Mouse (Mus musculus) MEL (cell line): ENCODE measurements at regions not wholly inside any gene's neighbourhood (a gene's known extent, or its start where the extent isn't known, plus 50 kb on each side); places are given as distances from the start of the nearest gene placed in this dataset.

Experiments used
- DNase-seq: peaks from one replicate; pipeline ENCODE4 v3.0.0; 2011; ENCODE audit warnings: low read depth, low spot score
- H3K27ac ChIP-seq: 2 replicates; pipeline ENCODE4 v1.5.1; 2012; ENCODE audit warnings: low read depth, mild to moderate bottlenecking, control low read depth, low read length, moderate library complexity; ENCODE audit not compliant: control insufficient read depth
- H3K27me3 ChIP-seq, 2 experiments: fragments of 150-350 bp in 1 of 2; sonication (generic) in 1 of 2; 2 replicates each; pipeline ENCODE4 v1.6.1; 2012; ENCODE audit warnings: low read length in 2 of 2, mild to moderate bottlenecking in 2 of 2, improper control_type of control experiment in 1 of 2, moderate library complexity in 1 of 2; ENCODE audit not compliant: insufficient read depth in 2 of 2, control insufficient read depth in 1 of 2
- H3K36me3 ChIP-seq, 2 experiments: 2 replicates each; pipeline ENCODE4 v1.6.1; 2012 to 2014; ENCODE audit warnings: low read length in 2 of 2, improper control_type of control experiment in 1 of 2, inconsistent platforms in 1 of 2, mild to moderate bottlenecking in 1 of 2; ENCODE audit not compliant: insufficient read depth in 2 of 2, control insufficient read depth in 1 of 2
- H3K4me1 ChIP-seq, 2 experiments: fragments of 150-350 bp in 1 of 2; sonication (generic) in 1 of 2; 2 replicates each; pipeline ENCODE4 v1.6.1; 2012; ENCODE audit warnings: low read length in 2 of 2, improper control_type of control experiment in 1 of 2, mild to moderate bottlenecking in 1 of 2; ENCODE audit not compliant: insufficient read depth in 2 of 2, control insufficient read depth in 1 of 2
- H3K4me3 ChIP-seq, 2 experiments: fragments of 150-350 bp in 1 of 2; sonication (generic) in 1 of 2; 2 replicates each; pipeline ENCODE4 v1.5.1; 2012; ENCODE audit warnings: low read depth in 2 of 2, low read length in 2 of 2, mild to moderate bottlenecking in 2 of 2, moderate library complexity in 2 of 2, control low read depth in 1 of 2, improper control_type of control experiment in 1 of 2; ENCODE audit not compliant: control insufficient read depth in 1 of 2, insufficient read depth in 1 of 2
- H3K79me2 ChIP-seq: 2 replicates; pipeline ENCODE4 v1.6.1; 2012; ENCODE audit warnings: mild to moderate bottlenecking, low read length, moderate library complexity; ENCODE audit not compliant: control insufficient read depth, poor library complexity, insufficient read depth
- H3K9ac ChIP-seq: 2 replicates; pipeline ENCODE4 v1.6.1; 2012; ENCODE audit warnings: low read depth, mild to moderate bottlenecking, control low read depth, low read length, moderate library complexity; ENCODE audit not compliant: control insufficient read depth, poor library complexity, severe bottlenecking
- H3K9me3 ChIP-seq: fragments of 150-350 bp; sonication (generic); replicated peaks from 2 replicates; pipeline ENCODE4 v1.6.1; 2012; ENCODE audit warnings: mild to moderate bottlenecking, low read length, improper control_type of control experiment, moderate library complexity; ENCODE audit not compliant: insufficient read depth
- BHLHE40 ChIP-seq: IDR thresholded peaks from 2 replicates; pipeline ENCODE4 v1.6.1; 2012; ENCODE audit warnings: low read depth, mild to moderate bottlenecking, inconsistent platforms, low read length, improper control_type of control experiment, borderline replicate concordance
- CHD1 ChIP-seq: IDR thresholded peaks from 2 replicates; pipeline ENCODE4 v1.6.1; 2012; ENCODE audit warnings: low read depth, mild to moderate bottlenecking, inconsistent platforms, low read length, improper control_type of control experiment
- E2F4 ChIP-seq: IDR thresholded peaks from 2 replicates; pipeline ENCODE4 v1.6.1; 2011; ENCODE audit warnings: low read depth, low read length, improper control_type of control experiment, borderline replicate concordance
- ELF1 ChIP-seq: IDR thresholded peaks from 2 replicates; pipeline ENCODE4 v1.6.1; 2014; ENCODE audit warnings: low read depth, mild to moderate bottlenecking, inconsistent platforms, low read length, improper control_type of control experiment, moderate library complexity
- ETS1 ChIP-seq: IDR thresholded peaks from 2 replicates; pipeline ENCODE4 v1.6.1; 2012; ENCODE audit warnings: low read depth, mild to moderate bottlenecking, inconsistent platforms, low read length, improper control_type of control experiment, moderate library complexity
- GABPA ChIP-seq: IDR thresholded peaks from 2 replicates; pipeline ENCODE4 v1.6.1; 2012; ENCODE audit warnings: low read depth, mild to moderate bottlenecking, inconsistent platforms, low read length, improper control_type of control experiment, moderate library complexity
- HCFC1 ChIP-seq: IDR thresholded peaks from 2 replicates; pipeline ENCODE4 v1.6.1; 2012; ENCODE audit warnings: low read depth, mild to moderate bottlenecking, inconsistent platforms, low read length, improper control_type of control experiment, moderate library complexity
- JUND ChIP-seq: IDR thresholded peaks from 2 replicates; pipeline ENCODE4 v1.6.1; 2011; ENCODE audit warnings: low read depth, mild to moderate bottlenecking, improper control_type of control experiment, low read length
- MAFK ChIP-seq: IDR thresholded peaks from 2 replicates; pipeline ENCODE4 v1.6.1; 2011; ENCODE audit warnings: low read depth, mild to moderate bottlenecking, low read length, improper control_type of control experiment, borderline replicate concordance
- MAX ChIP-seq: IDR thresholded peaks from 2 replicates; pipeline ENCODE4 v1.6.1; 2011; ENCODE audit warnings: low read length, improper control_type of control experiment
- MYB ChIP-seq: IDR thresholded peaks from 2 replicates; pipeline ENCODE4 v1.6.1; 2011; ENCODE audit warnings: mild to moderate bottlenecking, low read depth, low read length, improper control_type of control experiment
- MYC ChIP-seq: IDR thresholded peaks from 2 replicates; pipeline ENCODE4 v1.6.1; 2011; ENCODE audit warnings: low read depth, mild to moderate bottlenecking, low read length, improper control_type of control experiment, moderate library complexity
- NRF1 ChIP-seq: IDR thresholded peaks from 2 replicates; pipeline ENCODE4 v1.6.1; 2014; ENCODE audit warnings: low read depth, mild to moderate bottlenecking, inconsistent platforms, low read length, improper control_type of control experiment, moderate library complexity; ENCODE audit not compliant: poor library complexity, insufficient read depth, severe bottlenecking
- POLR2A ChIP-seq, 2 experiments: IDR thresholded peaks; 2 replicates each; pipeline ENCODE4 v1.6.1; 2011 to 2012; ENCODE audit warnings: low read length in 2 of 2, mild to moderate bottlenecking in 2 of 2, control low read depth in 1 of 2, improper control_type of control experiment in 1 of 2, low read depth in 1 of 2, moderate library complexity in 1 of 2; ENCODE audit not compliant: control insufficient read depth in 1 of 2, insufficient read depth in 1 of 2, poor library complexity in 1 of 2
- POLR2AphosphoS2 ChIP-seq: IDR thresholded peaks from 2 replicates; pipeline ENCODE4 v1.6.1; 2011; ENCODE audit warnings: low read length, improper control_type of control experiment
- SMC3 ChIP-seq: IDR thresholded peaks from 2 replicates; pipeline ENCODE4 v1.6.1; 2011; ENCODE audit warnings: low read depth, low read length, improper control_type of control experiment
- TCF12 ChIP-seq: IDR thresholded peaks from 2 replicates; pipeline ENCODE4 v1.6.1; 2014; ENCODE audit warnings: low read depth, mild to moderate bottlenecking, inconsistent platforms, low read length, improper control_type of control experiment, moderate library complexity
- UBTF ChIP-seq: IDR thresholded peaks from 2 replicates; pipeline ENCODE4 v1.6.1; 2012; ENCODE audit warnings: low read depth, mild to moderate bottlenecking, inconsistent platforms, low read length, improper control_type of control experiment, moderate library complexity, borderline replicate concordance; ENCODE audit not compliant: insufficient read depth
- USF1 ChIP-seq: IDR thresholded peaks from 2 replicates; pipeline ENCODE4 v1.6.1; 2014; ENCODE audit warnings: low read depth, mild to moderate bottlenecking, inconsistent platforms, low read length, improper control_type of control experiment, moderate library complexity
- ZC3H11A ChIP-seq: IDR thresholded peaks from 2 replicates; pipeline ENCODE4 v1.6.1; 2012; ENCODE audit warnings: low read depth, mild to moderate bottlenecking, inconsistent platforms, low read length, improper control_type of control experiment
- ZKSCAN1 ChIP-seq: IDR thresholded peaks from 2 replicates; pipeline ENCODE4 v1.6.1; 2012; ENCODE audit warnings: low read depth, mild to moderate bottlenecking, inconsistent platforms, low read length, improper control_type of control experiment, moderate library complexity

GRCm38 (mm10) chr3:154414358-154414757 is 83.9 kb upstream of the Lhx8 start:
- no peaks in the 10 kb centered on the region for H3K27me3 ChIP-seq
- no peak for DNase-seq
- H3K79me2 ChIP-seq, result no peaks in the 10 kb centered on the region

GRCm38 (mm10) chr3:154410292-154410691 is 79.8 kb upstream of the Lhx8 start:
- TF ChIP-seq POLR2AphosphoS2, result no peak
- peak; percentile 53; the same call in 1 of the 2 replicates for TF ChIP-seq MAFK
- TF ChIP-seq, all 39 proteins: peak for 1
- Histone ChIP-seq H3K36me3 (no peaks in the 10 kb centered on the region), H3K27me3 (no peaks in the 10 kb centered on the region)

More at GRCm38 (mm10) chr3:154414358-154414757, 83.9 kb upstream of the Lhx8 start:
- H3K4me1 ChIP-seq, result no peaks in the 10 kb centered on the region
- no peak for TF ChIP-seq ZC3H11A
- H3K27ac ChIP-seq, result no peak overlapping the region
- H3K4me3 ChIP-seq, result no peak overlapping the region
- no peak overlapping the region for H3K9ac ChIP-seq
- no peaks in the 10 kb centered on the region for H3K9me3 ChIP-seq
- H3K36me3 ChIP-seq, result no peaks in the 10 kb centered on the region

GRCm38 (mm10) chr3:154402081-154402480 is 71.6 kb upstream of the Lhx8 start:
- H3K4me1 ChIP-seq, result no peaks in the 10 kb centered on the region
- H3K4me3 ChIP-seq, result no peak overlapping the region
- H3K79me2 ChIP-seq, result no peaks in the 10 kb centered on the region
- H3K27me3 ChIP-seq, result no peaks in the 10 kb centered on the region
- no peak overlapping the region for H3K9ac ChIP-seq
- no peaks in the 10 kb centered on the region for H3K36me3 ChIP-seq
- H3K9me3 ChIP-seq, result no peaks in the 10 kb centered on the region
- no peak for TF ChIP-seq GABPA
- TF ChIP-seq ELF1, result no peak
- TF ChIP-seq BHLHE40, result no peak
- TF ChIP-seq ETS1, result no peak
- no peak for TF ChIP-seq E2F4
- no peak for TF ChIP-seq MYC
- TF ChIP-seq USF1, result no peak
- no peak for TF ChIP-seq MAX
- TF ChIP-seq HCFC1, result no peak
- no peak for TF ChIP-seq CHD1
- no peak for TF ChIP-seq MAFK
- no peak for TF ChIP-seq POLR2A (IDR thresholded peaks at IDR 0.05; ENCODE audit: control insufficient read depth in 1 of 2, insufficient read depth in 1 of 2, low read depth in 1 of 2, low read length in 2 of 2, poor library complexity in 1 of 2)
- TF ChIP-seq ZKSCAN1, result no peak
- no peak for TF ChIP-seq NRF1
- no peak for TF ChIP-seq SMC3
- TF ChIP-seq JUND, result no peak
- TF ChIP-seq UBTF, result no peak
- no peak for TF ChIP-seq TCF12
- no peak for TF ChIP-seq POLR2AphosphoS2
- TF ChIP-seq MYB, result no peak
- DNase-seq, result no peak
- H3K27ac ChIP-seq, result no peak overlapping the region

More at GRCm38 (mm10) chr3:154410292-154410691, 79.8 kb upstream of the Lhx8 start:
- H3K9me3 ChIP-seq, result no peaks in the 10 kb centered on the region
- no peak overlapping the region for H3K9ac ChIP-seq
- no peak for DNase-seq
- H3K4me3 ChIP-seq, result no peak overlapping the region
- H3K79me2 ChIP-seq, result no peaks in the 10 kb centered on the region
- H3K4me1 ChIP-seq, result no peaks in the 10 kb centered on the region
- no peak overlapping the region for H3K27ac ChIP-seq
